In the genomic region with DNA sequence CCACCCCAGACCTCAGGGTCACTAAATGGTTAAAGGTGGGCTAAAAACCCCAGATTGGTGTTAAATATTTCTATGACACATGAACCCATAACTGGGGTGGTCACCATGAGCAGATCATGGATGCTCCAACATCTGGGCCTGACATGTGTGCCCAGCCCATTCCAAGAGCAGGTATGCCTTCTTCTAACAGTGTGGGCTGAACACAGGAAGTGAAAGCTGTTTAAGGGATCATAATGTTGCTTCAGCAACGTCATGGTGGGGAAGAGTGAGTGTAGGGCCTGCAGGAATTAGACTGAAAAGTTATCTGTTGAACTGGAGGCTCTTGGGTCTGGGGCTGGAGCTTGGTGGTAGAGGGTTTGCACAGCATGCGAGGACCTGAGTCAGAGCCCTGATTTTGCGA, we compare ENCODE assay signal across 18 mouse cellular contexts.
"Had no signal": no experiment of that assay in that cellular context is flagged by ENCODE, and none has a peak within 500 bp of the region (broad histone marks: within the 10 kb centered on the region; RNA-seq: fewer than 3 reads in every experiment).

No protein-coding gene starts in this region.

- H3K4me3 ChIP-seq: liver, embryonic 12.5 days; midbrain, embryonic 10.5 days; midbrain, embryonic 13.5 days; neural tube, embryonic 12.5 days had no signal

- H3K27ac ChIP-seq: liver, embryonic 12.5 days; liver, embryonic 14.5 days; midbrain, embryonic 10.5 days; midbrain, embryonic 13.5 days; neural tube, embryonic 12.5 days had no signal

- H3K36me3 ChIP-seq: liver, embryonic 12.5 days; midbrain, embryonic 10.5 days; midbrain, embryonic 13.5 days; neural tube, embryonic 12.5 days had no signal

- H3K9me3 ChIP-seq: liver, embryonic 12.5 days; midbrain, embryonic 10.5 days; midbrain, embryonic 13.5 days; neural tube, embryonic 12.5 days had no signal

- H3K4me1 ChIP-seq: liver, embryonic 12.5 days; midbrain, embryonic 10.5 days; midbrain, embryonic 13.5 days; neural tube, embryonic 12.5 days had no signal

- ATAC-seq: liver, embryonic 12.5 days; midbrain, embryonic 13.5 days; midbrain, embryonic 16.5 days had no signal

- H3K27me3 ChIP-seq: liver, embryonic 12.5 days; midbrain, embryonic 13.5 days; neural tube, embryonic 12.5 days had no signal

- H3K4me2 ChIP-seq: liver, embryonic 12.5 days; lung, embryonic 14.5 days; midbrain, embryonic 13.5 days; neural tube, embryonic 12.5 days had no signal

- DNase-seq: lung, adult 18-20 months; lung, embryonic 14.5 days; lung, postnatal 10 days; lung, postnatal 4 days; retina, postnatal 1 day; right cerebral cortex, adult 18-20 months; right cerebral cortex, postnatal 25 days; right cerebral cortex, postnatal 4 days; spleen, adult 18-20 months; thymus, adult 18-20 months; thymus, postnatal 14 days; thymus, postnatal 36 days had no signal

- H3K9ac ChIP-seq: liver, embryonic 12.5 days; liver, embryonic 14.5 days; lung, embryonic 14.5 days; midbrain, embryonic 13.5 days; neural tube, embryonic 12.5 days had no signal
